Mouse (Mus musculus): ENCODE results near the gene Fam160a2. TPM values are rescaled to one million over a fixed set of nuclear protein-coding genes. Genes with fewer than 3 reads are reported as not detected.

The Fam160a2 gene
- polyA plus RNA-seq (2014; fragmentation: Nextera tagmentation; extraction: Ambion mirVana), result 29.7 and 30.6 TPM in 2 replicates

DNA sequence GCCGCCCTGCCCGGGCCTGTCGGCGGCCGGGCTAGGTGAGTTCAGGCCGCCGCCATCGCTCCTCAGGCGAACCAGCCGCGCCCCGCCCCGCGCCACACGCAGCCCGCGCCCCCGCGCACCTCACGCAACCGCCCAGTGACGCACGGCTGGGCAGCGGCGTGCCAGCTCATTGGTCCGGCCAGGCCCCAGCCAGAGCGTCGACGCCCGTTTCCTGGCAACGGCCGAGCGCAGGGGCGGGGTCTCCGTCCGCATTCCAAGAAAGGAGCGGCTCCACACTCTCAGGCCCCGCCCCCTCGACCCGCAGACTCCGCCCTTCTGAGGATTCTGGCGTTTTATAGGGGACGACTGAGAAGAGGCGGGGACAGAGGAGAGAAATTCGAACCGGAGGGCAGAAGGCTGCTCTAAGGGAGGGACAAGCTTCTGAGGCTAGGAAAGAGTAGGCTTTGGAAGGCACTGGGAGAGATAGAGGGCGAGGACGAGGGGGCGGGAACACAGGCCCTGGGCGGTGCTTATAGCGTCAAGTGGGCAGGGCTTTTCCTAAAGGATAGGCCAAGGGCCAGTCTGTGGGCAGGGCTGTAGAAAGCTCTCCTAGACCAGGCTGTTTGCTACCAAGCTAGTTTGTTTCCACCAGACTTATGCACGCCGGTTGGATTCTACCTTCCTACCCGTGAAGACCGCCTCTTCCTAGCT lies at the start of gene Fam160a2:
Fam160a2 (minus strand) TSS at position 120 of the 690 bp plus-strand sequence.
- peaks cover 6% of the 10 kb centered on the region; the same call in 1 of the 2 replicates for H3K4me1 ChIP-seq (ENCODE audit: control insufficient read depth, insufficient read depth, low read length)
- H3K27me3 ChIP-seq (ENCODE audit: control insufficient read depth, insufficient read depth, low read length), result no peaks in the 10 kb centered on the region
- WGBS (ENCODE audit: insufficient replicate concordance), result under 1% methylated on average over 55 of the region's 55 CpGs
- peak; percentile 98 for ATAC-seq (replicated peaks; ENCODE audit: insufficient number of reproducible peaks, low FRiP score, low TSS enrichment)
- H3K4me2 ChIP-seq, result peak within 1 kb of the TSS; percentile 73
- H3K9me3 ChIP-seq (replicated peaks; ENCODE audit: control insufficient read depth, low read length), result no peaks in the 10 kb centered on the region
- no peaks in the 10 kb centered on the region for H3K36me3 ChIP-seq (ENCODE audit: control insufficient read depth, insufficient read depth, low read length)
- peak within 1 kb of the TSS; percentile 81 for H3K4me3 ChIP-seq (ENCODE audit: low read depth, low read length)
- peak within 1 kb of the TSS; percentile 82 for H3K27ac ChIP-seq (ENCODE audit: low read depth, low read length)
- H3K9ac ChIP-seq (ENCODE audit: low read depth, low read length), result peak within 1 kb of the TSS; percentile 85

- WGBS (ENCODE audit: insufficient replicate concordance), result 57% methylated on average over 3 of the region's 3 CpGs
- H3K9ac ChIP-seq (ENCODE audit: low read depth, low read length), result no peak overlapping the region
- no peaks in the 10 kb centered on the region for H3K4me1 ChIP-seq (ENCODE audit: control insufficient read depth, insufficient read depth, low read length)
- H3K27ac ChIP-seq (ENCODE audit: low read depth, low read length), result no peak overlapping the region
- H3K27me3 ChIP-seq (ENCODE audit: control insufficient read depth, insufficient read depth, low read length), result no peaks in the 10 kb centered on the region
- H3K9me3 ChIP-seq (replicated peaks; ENCODE audit: control insufficient read depth, low read length), result no peaks in the 10 kb centered on the region
- no peak overlapping the region for H3K4me2 ChIP-seq
- no peak overlapping the region for H3K4me3 ChIP-seq (ENCODE audit: low read depth, low read length)
- ATAC-seq (replicated peaks; ENCODE audit: insufficient number of reproducible peaks, low FRiP score, low TSS enrichment), result no peak
- H3K36me3 ChIP-seq (ENCODE audit: control insufficient read depth, insufficient read depth, low read length), result no peaks in the 10 kb centered on the region
These were observed 45.2 kb upstream of the Fam160a2 start for GRCm38 (mm10) chr7:105445076-105445475.

DNA sequence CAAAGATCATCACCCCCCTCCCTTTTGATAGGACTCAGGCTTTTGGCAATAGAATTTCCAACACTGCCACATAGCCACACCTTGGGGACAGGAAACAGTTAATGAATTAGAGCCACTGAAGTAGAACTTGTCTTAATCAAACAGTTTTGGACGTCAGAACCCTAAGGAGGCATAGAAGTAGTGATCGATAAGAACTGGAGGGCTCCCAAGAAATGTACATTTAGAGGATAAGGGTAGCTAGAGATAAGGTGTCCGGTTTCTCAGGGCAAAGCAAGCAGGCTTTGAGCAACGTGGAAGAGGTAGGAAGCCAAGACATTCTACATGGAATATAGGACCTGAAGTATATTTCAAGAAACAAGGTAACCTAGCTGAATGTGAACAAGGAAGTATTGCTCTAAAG lies 41.6 kb upstream of the Fam160a2 start:
- H3K27ac ChIP-seq (ENCODE audit: low read depth, low read length), result no peak overlapping the region
- 34% methylated on average over 4 of the region's 4 CpGs for WGBS (ENCODE audit: insufficient replicate concordance)
- H3K9ac ChIP-seq (ENCODE audit: low read depth, low read length), result no peak overlapping the region
- no peaks in the 10 kb centered on the region for H3K36me3 ChIP-seq (ENCODE audit: control insufficient read depth, insufficient read depth, low read length)
- no peak overlapping the region for H3K4me2 ChIP-seq
- H3K4me1 ChIP-seq (ENCODE audit: control insufficient read depth, insufficient read depth, low read length), result no peaks in the 10 kb centered on the region
- H3K9me3 ChIP-seq (replicated peaks; ENCODE audit: control insufficient read depth, low read length), result no peaks in the 10 kb centered on the region
- H3K4me3 ChIP-seq (ENCODE audit: low read depth, low read length), result no peak overlapping the region
- H3K27me3 ChIP-seq (ENCODE audit: control insufficient read depth, insufficient read depth, low read length), result no peaks in the 10 kb centered on the region
- ATAC-seq (replicated peaks; ENCODE audit: insufficient number of reproducible peaks, low FRiP score, low TSS enrichment), result no peak

GRCm38 (mm10) chr7:105437979-105438772 lies 38.3 kb upstream of the Fam160a2 start:
- 48% methylated on average over 7 of the region's 7 CpGs for WGBS (ENCODE audit: insufficient replicate concordance)
- Histone ChIP-seq H3K27me3 (ENCODE audit: control insufficient read depth, insufficient read depth, low read length) (no peaks in the 10 kb centered on the region), H3K36me3 (ENCODE audit: control insufficient read depth, insufficient read depth, low read length) (no peaks in the 10 kb centered on the region), H3K27ac (ENCODE audit: low read depth, low read length) (no peak overlapping the region), H3K4me2 (no peak overlapping the region), H3K9ac (ENCODE audit: low read depth, low read length) (no peak overlapping the region), H3K9me3 (replicated peaks; ENCODE audit: control insufficient read depth, low read length) (no peaks in the 10 kb centered on the region), H3K4me1 (ENCODE audit: control insufficient read depth, insufficient read depth, low read length) (no peaks in the 10 kb centered on the region), H3K4me3 (ENCODE audit: low read depth, low read length) (no peak overlapping the region)
- ATAC-seq (replicated peaks; ENCODE audit: insufficient number of reproducible peaks, low FRiP score, low TSS enrichment), result no peak

GRCm38 (mm10) chr7:105434798-105435197 lies 34.9 kb upstream of the Fam160a2 start:
- 60% methylated on average over 22 of the region's 22 CpGs for WGBS (ENCODE audit: insufficient replicate concordance)
- Histone ChIP-seq H3K4me1 (ENCODE audit: control insufficient read depth, insufficient read depth, low read length) (no peaks in the 10 kb centered on the region), H3K27me3 (ENCODE audit: control insufficient read depth, insufficient read depth, low read length) (no peaks in the 10 kb centered on the region), H3K27ac (ENCODE audit: low read depth, low read length) (no peak overlapping the region), H3K9ac (ENCODE audit: low read depth, low read length) (no peak overlapping the region), H3K4me2 (no peak overlapping the region), H3K4me3 (ENCODE audit: low read depth, low read length) (no peak overlapping the region), H3K36me3 (ENCODE audit: control insufficient read depth, insufficient read depth, low read length) (no peaks in the 10 kb centered on the region), H3K9me3 (replicated peaks; ENCODE audit: control insufficient read depth, low read length) (no peaks in the 10 kb centered on the region)
- ATAC-seq (replicated peaks; ENCODE audit: insufficient number of reproducible peaks, low FRiP score, low TSS enrichment), result peak; percentile 46

DNA sequence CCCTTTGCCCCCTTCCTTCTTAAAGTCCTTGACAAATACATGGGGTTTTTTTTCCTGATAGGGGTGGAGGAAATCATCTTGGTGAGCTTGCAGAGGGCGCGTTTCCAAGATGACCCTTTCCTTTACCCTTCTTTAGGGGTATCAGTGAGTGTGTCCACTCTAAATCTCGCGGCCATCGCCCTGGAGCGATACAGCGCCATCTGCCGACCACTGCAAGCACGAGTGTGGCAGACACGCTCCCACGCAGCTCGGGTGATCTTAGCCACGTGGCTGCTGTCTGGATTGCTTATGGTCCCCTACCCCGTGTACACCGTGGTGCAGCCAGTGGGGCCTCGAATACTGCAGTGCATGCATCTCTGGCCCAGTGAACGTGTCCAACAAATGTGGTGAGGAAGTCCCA lies 34.0 kb upstream of the Fam160a2 start:
- H3K27ac ChIP-seq (ENCODE audit: low read depth, low read length), result no peak overlapping the region
- no peak overlapping the region for H3K4me3 ChIP-seq (ENCODE audit: low read depth, low read length)
- H3K9ac ChIP-seq (ENCODE audit: low read depth, low read length), result no peak overlapping the region
- H3K36me3 ChIP-seq (ENCODE audit: control insufficient read depth, insufficient read depth, low read length), result no peaks in the 10 kb centered on the region
- no peaks in the 10 kb centered on the region for H3K27me3 ChIP-seq (ENCODE audit: control insufficient read depth, insufficient read depth, low read length)
- no peak for ATAC-seq (replicated peaks; ENCODE audit: insufficient number of reproducible peaks, low FRiP score, low TSS enrichment)
- no peak overlapping the region for H3K4me2 ChIP-seq
- WGBS (ENCODE audit: insufficient replicate concordance), result 78% methylated on average over 17 of the region's 17 CpGs
- no peaks in the 10 kb centered on the region for H3K4me1 ChIP-seq (ENCODE audit: control insufficient read depth, insufficient read depth, low read length)
- no peaks in the 10 kb centered on the region for H3K9me3 ChIP-seq (replicated peaks; ENCODE audit: control insufficient read depth, low read length)

DNA sequence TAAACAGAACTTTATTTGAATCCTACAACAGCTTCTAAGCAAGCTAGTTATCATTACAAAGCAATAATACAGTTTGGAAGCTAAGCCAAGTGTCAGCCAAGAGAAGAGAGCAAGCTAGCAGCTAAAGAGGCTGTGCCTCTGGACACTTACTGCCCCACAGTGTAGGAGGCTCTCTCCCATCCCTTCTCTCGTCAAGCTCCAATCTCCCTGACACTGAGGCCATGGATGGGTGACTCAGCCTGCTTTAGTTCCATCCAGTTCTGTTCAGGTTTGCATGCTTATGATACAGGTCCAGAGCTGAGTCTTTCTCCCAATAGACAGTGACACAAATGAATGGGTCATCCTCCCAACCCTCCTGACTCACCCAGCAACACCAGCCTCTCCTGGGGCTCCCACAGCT lies 32.2 kb upstream of the Fam160a2 start:
- ATAC-seq (replicated peaks; ENCODE audit: insufficient number of reproducible peaks, low FRiP score, low TSS enrichment), result no peak
- no peaks in the 10 kb centered on the region for H3K36me3 ChIP-seq (ENCODE audit: control insufficient read depth, insufficient read depth, low read length)
- peaks cover 9% of the 10 kb centered on the region for H3K27me3 ChIP-seq (ENCODE audit: control insufficient read depth, insufficient read depth, low read length)
- no peak overlapping the region for H3K27ac ChIP-seq (ENCODE audit: low read depth, low read length)
- no peaks in the 10 kb centered on the region for H3K4me1 ChIP-seq (ENCODE audit: control insufficient read depth, insufficient read depth, low read length)
- no peaks in the 10 kb centered on the region for H3K9me3 ChIP-seq (replicated peaks; ENCODE audit: control insufficient read depth, low read length)
- H3K4me3 ChIP-seq (ENCODE audit: low read depth, low read length), result no peak overlapping the region
- H3K9ac ChIP-seq (ENCODE audit: low read depth, low read length), result no peak overlapping the region
- 36% methylated on average over 1 of the region's 1 CpGs for WGBS (ENCODE audit: insufficient replicate concordance)
- H3K4me2 ChIP-seq, result no peak overlapping the region

DNA sequence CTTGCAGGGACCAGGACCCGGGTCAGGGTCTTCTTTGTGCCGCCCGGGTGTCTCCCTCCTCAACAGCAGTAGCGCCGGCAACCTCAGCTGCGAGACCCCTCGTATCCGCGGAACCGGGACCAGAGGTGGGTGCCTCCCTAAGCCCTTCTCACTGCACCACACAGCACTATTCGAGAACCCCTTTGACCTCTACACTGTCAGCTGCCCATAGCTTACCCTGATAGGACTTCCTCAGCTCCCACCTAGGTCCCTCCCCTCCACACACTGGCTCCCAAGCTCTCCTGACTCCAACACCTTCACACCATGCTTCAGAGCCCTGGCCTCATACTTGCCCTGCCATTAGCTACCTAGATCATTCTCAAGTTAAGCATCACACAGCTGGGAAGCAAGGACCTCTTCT lies 26.2 kb upstream of the Fam160a2 start:
- peak; percentile 56; the same call in 1 of the 2 replicates for ATAC-seq (replicated peaks; ENCODE audit: insufficient number of reproducible peaks, low FRiP score, low TSS enrichment)
- H3K9ac ChIP-seq (ENCODE audit: low read depth, low read length), result peak overlapping the region; percentile 54

More for the DNA sequence above, 26.2 kb upstream of the Fam160a2 start:
- Histone ChIP-seq H3K36me3 (ENCODE audit: control insufficient read depth, insufficient read depth, low read length) (no peaks in the 10 kb centered on the region), H3K27ac (ENCODE audit: low read depth, low read length) (no peak overlapping the region), H3K4me1 (ENCODE audit: control insufficient read depth, insufficient read depth, low read length) (no peaks in the 10 kb centered on the region), H3K4me2 (peak overlapping the region; percentile 92), H3K4me3 (ENCODE audit: low read depth, low read length) (peak overlapping the region; percentile 46), H3K9me3 (replicated peaks; ENCODE audit: control insufficient read depth, low read length) (no peaks in the 10 kb centered on the region), H3K27me3 (ENCODE audit: control insufficient read depth, insufficient read depth, low read length) (peaks cover 36% of the 10 kb centered on the region)
- WGBS (ENCODE audit: insufficient replicate concordance), result 5% methylated on average over 11 of the region's 11 CpGs
